Mouse (Mus musculus) forelimb bud, embryonic 11.5 days (tissue): ENCODE results near the gene Tbxas1.

Experiments
- DNase-seq: peaks from one replicate; pipeline ENCODE4 v3.0.0-alpha.2; 2012; ENCODE audit warnings: low read depth, low spot score

Tbxas1 gene

DNA sequence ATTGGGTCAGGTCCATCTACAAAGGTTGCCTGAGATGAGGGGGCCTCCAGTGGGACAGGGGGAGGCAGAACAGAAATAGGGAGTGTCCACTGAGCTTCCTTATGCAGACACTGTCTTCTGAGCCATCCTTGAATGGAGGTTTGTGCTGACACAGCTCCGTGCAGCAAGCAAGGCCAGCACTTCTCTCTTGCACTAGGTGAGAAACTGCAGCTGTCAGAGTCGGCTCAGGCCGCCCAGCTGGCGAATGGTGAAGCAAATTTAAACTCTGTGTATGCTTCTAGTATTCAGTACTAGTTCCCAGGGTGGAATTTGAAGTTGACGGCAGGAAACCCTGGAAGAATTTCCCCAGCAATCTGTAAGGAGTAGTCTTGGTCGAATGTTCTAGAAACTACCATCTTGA, 175.6 kb downstream of the Tbxas1 start:
- no peak for DNase-seq

GRCm38 (mm10) chr6:39051799-39052556, 176.8 kb downstream of the Tbxas1 start:
- no peak for DNase-seq

DNA sequence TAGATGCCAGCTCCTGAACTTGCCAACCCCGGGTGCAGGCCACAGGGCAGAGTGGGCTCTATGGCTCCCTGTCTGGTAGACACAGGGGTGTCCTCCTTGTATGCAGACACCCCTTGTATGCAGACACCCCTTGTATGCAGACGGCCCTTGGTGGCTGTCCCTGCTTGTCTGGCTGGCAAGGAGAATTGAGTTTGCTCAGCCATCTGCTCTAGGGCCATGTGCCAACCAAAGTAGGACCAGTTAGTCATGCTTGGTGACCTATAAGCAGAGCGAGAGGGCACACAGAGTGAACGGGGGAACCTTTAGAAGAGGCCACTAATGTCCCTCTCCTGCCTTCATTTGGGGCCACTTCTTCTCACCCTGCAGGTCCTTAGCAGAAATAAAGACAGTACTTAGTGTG, 177.4 kb downstream of the Tbxas1 start:
- no peak for DNase-seq

- DNase-seq = peak; percentile 26
Observed at GRCm38 (mm10) chr6:39054206-39054864, 179.1 kb downstream of the Tbxas1 start.

- no peak for DNase-seq
Observed at GRCm38 (mm10) chr6:39054878-39055508, 179.8 kb downstream of the Tbxas1 start.

DNA sequence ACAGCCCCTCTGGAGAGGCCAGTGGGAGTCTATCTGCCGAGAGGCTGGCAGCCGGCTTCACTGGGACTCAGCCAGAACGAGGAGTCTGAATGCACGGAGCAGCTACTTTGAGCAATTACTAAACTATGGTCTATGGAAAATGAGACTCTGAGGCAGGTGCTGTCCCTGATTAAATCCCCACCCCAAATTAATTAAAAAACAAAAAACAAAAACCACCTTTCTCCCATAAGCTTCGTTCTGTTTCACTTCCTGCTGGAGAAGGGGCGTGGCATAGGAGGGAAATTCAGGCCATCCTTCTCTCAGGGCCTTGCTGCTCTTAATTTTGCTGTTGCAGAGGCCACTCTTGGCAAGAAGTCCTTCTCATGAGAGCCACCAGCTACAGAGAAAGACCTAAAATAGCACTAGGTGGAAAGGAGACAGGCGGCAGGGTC, 180.6 kb downstream of the Tbxas1 start:
- DNase-seq = no peak

- no peak for DNase-seq
Observed at GRCm38 (mm10) chr6:39057161-39057560, 182.0 kb downstream of the Tbxas1 start.

GRCm38 (mm10) chr6:39058389-39058788, 183.2 kb downstream of the Tbxas1 start:
- no peak for DNase-seq

DNA sequence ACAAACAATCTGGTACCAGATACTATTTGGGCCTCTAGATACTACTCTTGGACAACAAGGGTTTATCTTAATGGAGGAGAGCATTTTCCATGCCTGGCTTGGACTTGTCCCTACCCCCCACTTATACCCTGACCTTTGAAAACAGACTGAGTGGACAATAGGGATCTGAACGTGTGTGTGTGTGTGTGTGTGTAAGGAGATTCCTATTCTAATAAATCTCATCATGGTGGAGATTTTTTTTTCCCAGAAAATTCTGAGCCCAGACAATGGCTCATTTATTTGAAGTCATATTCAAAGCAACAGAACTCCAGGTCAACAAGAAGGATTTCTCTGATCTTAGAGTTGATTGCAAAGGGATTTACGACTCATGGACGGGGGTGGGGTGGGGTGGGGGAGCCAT, 183.7 kb downstream of the Tbxas1 start:
- DNase-seq = no peak

DNA sequence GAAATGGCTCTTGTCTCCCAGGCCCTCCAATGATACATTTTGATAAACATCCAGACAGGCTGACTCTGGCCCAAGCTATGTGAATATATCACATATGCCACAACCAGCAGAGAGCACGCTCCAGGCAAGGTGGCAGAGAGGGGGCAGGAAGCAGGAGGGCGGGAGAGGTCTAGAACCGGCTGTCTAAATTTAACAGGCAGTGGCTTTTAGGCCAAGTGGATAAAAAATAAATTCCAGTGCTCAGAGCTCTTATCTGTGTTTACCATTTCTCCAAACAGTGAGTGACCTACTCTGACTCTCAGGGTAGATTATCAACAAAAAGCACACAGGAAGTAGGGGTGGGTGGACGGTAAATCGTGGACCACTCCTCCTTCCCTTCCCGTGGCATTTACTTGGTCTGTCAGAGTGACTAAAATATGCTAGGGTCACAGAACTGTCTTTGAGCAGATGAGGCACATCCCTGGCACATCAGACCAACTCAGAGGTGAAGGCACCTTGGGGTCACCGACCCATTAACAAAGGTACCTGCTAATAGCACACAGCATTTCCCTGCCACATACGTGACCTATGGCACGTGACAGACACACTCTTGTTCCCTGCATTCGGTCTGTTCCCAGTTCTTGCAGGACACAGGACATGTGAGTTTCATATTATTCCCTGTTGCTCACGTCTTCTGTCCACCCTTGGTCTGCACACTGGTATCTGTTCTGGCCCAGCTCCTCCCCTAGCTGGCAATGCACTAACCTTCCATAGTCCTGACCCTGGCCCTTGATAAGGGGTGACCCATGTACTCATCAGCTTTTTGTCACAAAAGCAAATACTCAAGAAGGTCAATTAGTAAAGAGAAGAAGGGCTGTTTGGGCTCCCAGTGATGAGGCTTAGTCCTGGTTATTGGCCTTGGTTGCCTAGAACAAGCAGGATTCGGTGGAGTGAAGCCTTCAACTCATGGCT, 184.6 kb downstream of the Tbxas1 start:
- DNase-seq = no peak

- DNase-seq = no peak
Observed at GRCm38 (mm10) chr6:39061180-39061579, 186.0 kb downstream of the Tbxas1 start.

- DNase-seq = no peak
Observed at GRCm38 (mm10) chr6:39063541-39063940, 188.3 kb downstream of the Tbxas1 start.

- DNase-seq = peak; percentile 80
Observed at GRCm38 (mm10) chr6:39066935-39067578, 191.9 kb downstream of the Tbxas1 start.

- DNase-seq = peak; percentile 13
Observed at GRCm38 (mm10) chr6:39072664-39073063, 197.5 kb downstream of the Tbxas1 start.

DNA sequence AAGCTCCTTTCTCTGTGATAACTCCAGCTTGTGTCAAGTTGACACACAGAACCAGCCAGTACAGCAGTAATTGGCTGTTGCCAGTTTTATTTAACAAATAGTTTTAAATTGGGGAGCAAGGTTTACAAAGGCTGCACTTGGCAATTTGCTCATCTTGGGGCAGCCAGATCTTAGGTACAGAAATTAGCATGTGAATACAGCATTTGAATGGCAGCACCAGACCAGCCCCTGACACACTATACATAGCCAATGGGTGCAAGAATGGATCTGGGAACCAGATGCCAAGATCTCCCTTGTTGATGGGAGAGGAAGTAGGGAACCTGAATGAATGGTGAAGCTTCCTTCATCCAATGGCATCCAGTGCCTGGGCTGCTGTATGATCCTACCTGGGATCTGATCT, 199.0 kb downstream of the Tbxas1 start:
- DNase-seq = no peak

GRCm38 (mm10) chr6:39076498-39076897, 201.3 kb downstream of the Tbxas1 start:
- no peak for DNase-seq

DNA sequence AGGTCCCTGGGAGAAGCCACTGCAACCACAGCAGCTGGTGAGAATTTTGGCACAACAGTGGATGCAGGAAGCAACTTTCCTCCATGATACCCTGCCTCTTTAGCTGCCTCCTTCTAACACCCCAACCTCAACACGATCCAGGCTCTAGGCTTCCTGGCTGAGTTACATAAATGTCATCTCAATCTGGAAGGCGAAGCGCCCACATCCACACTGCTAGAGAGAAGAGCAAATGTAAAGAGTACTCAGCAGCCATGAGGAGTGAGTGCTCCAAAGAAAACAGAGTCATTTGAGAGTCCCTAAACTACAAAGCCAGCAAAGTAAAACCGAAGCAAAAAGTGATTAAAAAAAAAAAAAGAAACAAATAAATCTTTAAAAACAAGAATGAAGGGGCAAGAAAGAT, 229.4 kb downstream of the Tbxas1 start:
- DNase-seq = no peak

DNA sequence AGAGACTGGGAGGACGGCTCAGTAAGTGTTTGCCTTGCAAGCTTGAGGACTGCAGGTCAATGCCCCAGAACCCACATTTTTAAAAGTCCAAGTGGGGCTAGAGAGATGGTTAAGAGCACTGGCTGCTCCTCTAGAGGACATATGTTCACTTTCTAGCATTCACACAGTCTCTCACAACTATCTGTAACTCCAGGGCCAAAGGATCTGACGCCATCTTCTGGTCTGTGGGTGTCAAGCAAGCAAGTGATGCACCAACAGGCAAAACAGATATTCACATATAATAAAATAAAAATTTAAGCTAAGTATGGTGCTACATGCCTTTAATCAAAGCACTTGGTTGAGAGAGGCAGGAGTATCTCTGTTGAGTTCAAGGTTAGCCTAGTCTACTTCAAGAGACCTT, 231.6 kb downstream of the Tbxas1 start:
- DNase-seq = no peak

DNA sequence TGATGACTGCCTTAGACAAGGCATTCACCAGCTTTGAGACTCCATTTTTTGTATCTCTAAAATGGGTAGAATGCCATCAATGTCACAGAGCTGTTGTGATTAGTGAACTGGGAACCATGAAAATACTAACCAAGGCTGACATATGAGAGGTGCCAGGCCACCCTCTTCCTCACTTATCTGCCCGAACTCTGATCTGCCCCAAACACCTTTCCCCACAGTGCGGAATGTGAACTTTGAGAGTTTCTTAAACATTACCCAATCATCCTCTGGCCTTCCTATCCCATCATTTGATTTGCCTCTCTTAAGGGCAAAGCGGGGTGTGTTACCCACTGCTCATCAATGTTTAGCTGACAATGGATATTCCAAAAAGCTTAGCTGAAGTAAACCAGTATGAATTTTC, 237.5 kb downstream of the Tbxas1 start:
- DNase-seq = no peak

GRCm38 (mm10) chr6:39113141-39113540, 237.9 kb downstream of the Tbxas1 start:
- DNase-seq = no peak

GRCm38 (mm10) chr6:39115438-39115837, 240.2 kb downstream of the Tbxas1 start:
- no peak for DNase-seq
